Mouse (Mus musculus) gastrocnemius, postnatal 14 days (tissue): Measurements from ENCODE around the gene Ano6. TPM values are rescaled to one million over a fixed set of nuclear protein-coding genes. Genes with fewer than 3 reads are reported as not detected.

Experiments used
- DNase-seq: peaks from one replicate; pipeline ENCODE4 v3.0.0; 2021; ENCODE audit warnings: mixed read lengths
- intact Hi-C: fragments of 180-260 bp; cut with DNase I; formaldehyde crosslinking; loops from one replicate; pipeline ENCODE4 v1.15.1; 2025; ENCODE audit warnings: low total_unique reads
- total RNA-seq, 2 experiments: library from RNA; stranded (reverse); gene quantifications; 2 replicates each; pipeline ENCODE4 v1.2.3; 2021

Ano6 gene
- total RNA-seq, 2 experiments from 2014 or later = 41.5 to 51.9 TPM

GRCm38 (mm10) chr15:95838171-95839020 lies 47.8 kb downstream of the Ano6 start:
- intact Hi-C loops = no loop called here
- no peak for DNase-seq

DNA sequence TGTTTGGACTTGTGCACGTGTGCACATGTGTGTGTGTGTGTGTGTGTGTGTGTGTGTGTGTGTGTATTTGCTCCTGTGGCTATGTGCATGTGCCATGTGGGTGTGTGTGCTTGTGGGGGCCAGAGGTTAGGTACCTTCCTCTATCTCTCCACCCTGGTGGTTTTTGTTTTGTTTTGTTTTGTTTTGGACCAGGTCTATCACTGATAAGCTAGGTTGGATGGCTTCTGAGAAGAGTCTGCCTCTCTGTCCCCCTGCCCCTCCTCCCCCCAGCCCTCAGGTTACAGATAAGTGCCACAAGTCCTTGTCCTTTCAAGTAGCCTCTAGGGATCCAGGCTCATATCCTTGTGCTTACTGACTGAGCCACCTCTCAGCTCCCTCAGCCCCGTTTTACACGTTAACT lies 49.1 kb downstream of the Ano6 start:
- intact Hi-C loops = loop anchor here (10.0 kb wide), 1 partner anchor 45 kb away; the partner anchor contains the start of gene Ano6
- no peak for DNase-seq

- intact Hi-C loops = loop anchor here (10.0 kb wide), 1 partner anchor 49 kb away; the partner anchor contains the start of gene Ano6
- DNase-seq = no peak
Observed at GRCm38 (mm10) chr15:95843183-95843949, 52.7 kb downstream of the Ano6 start.

- DNase-seq = no peak
- intact Hi-C loops = loop anchor here (10.0 kb wide), 1 partner anchor 50 kb away; the partner anchor contains the start of gene Ano6
Observed at GRCm38 (mm10) chr15:95844412-95844811, 53.8 kb downstream of the Ano6 start.

DNA sequence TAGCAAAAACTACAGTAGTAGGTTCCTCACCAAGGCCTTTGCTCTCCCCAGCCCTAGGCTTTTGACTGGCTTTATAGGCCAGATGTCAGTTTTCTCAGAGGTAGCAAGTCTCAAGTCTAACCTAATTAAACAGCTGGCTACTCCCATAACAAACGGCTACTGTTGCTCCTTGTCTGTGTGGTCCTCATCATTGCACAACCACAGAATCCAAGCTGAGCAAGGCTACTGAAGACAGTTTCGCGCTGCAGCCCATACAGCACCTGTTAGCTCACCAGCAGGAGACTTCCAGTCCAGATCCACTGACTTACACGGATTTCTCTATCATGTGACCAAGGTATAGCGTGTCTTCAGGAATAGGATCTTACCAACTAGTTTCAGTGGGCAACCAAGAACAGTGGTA lies 55.5 kb downstream of the Ano6 start:
- intact Hi-C loops = loop anchor here (10.0 kb wide), 1 partner anchor 51 kb away; the partner anchor contains the start of gene Ano6
- no peak for DNase-seq

DNA sequence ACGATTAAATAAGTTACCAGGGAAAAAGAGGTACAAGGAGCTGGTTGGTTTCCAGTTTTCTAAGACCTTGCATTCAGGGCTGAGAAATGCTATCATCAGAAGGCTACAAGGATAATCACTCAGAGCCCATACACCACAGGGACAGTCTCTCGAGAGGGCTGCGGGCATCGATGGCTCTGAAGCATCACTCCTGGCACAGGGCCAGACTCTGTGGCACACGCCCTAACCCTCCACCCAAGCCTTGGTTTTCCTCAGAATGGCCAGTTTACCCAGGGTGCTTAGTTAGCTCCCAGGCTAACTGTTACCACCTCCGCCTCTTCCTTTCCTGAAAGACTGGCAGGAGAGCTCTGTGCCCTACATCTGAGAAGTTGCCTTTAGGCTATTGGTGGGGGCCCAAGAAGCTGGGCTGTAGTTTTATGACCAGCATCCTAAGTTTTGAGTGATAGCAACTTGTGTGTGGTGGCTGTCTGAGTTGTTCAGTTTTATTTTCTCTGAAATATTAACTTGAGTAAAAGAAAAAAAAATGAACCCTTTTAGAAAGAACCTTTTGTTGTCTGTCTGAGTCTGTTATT lies 57.9 kb downstream of the Ano6 start:
- intact Hi-C loops = loop anchor here (10.0 kb wide), 1 partner anchor 54 kb away; the partner anchor contains the start of gene Ano6
- DNase-seq = no peak

GRCm38 (mm10) chr15:95849513-95850411 lies 59.1 kb downstream of the Ano6 start:
- DNase-seq = no peak
- intact Hi-C loops = loop anchor here (10.0 kb wide), 1 partner anchor 55 kb away; the partner anchor contains the start of gene Ano6

DNA sequence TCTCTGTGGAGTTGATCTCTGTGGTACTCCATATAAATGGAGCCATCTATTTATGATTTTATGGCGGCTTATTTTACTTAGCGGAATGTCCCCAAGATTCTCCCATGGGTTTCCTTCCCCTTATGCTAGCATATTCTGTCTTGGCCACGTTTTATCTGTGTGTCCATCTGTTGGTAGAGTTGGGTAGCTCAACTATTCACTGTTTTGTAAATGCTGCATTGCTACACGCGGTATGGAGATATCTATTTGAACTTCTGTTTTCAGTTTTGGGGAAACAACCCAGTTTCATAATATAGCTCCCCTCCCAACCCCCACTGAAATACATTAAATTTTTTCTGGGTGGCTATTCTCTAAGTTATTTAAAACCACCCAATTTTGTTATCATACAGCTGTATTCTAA lies 59.9 kb downstream of the Ano6 start:
- DNase-seq = no peak
- intact Hi-C loops = no loop called here

DNA sequence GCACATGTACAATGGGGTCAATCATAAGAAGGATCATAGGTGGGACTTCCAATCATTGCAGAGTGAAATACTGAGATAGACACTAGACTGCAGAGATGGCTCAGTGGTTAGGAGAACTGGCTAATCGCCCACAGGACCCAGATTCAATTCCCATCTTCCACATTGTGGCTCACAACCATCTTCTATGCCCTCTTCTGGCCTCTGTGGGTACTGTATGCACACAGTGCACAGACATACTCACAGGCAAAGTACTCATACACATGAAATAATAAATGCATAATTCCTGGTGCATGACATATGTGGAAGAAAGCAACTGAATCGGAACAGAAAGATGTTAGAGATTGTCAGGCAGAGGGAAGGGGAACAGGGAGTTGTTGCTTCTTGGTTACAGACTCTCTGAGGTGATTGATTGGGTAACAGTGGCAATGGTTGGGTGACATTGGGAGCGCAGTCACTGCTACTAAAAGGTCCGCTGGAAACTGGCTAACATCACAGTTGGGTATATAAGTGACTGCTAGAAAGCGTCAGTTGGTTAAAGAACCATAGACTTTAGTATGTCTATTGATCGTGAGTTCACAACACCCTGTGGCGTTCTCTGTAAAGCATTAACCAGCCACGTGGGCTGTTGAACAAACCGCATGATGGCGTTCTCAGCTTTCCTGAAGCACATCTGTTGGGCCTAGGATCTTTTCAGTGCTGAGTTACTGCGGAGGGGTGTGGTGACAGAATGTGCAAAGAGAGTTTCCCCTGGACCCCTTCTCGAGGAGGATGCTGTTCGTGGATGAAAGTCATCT lies 64.6 kb downstream of the Ano6 start:
- DNase-seq = no peak
- intact Hi-C loops = no loop called here

GRCm38 (mm10) chr15:95855953-95856352 lies 65.3 kb downstream of the Ano6 start:
- DNase-seq = no peak
- intact Hi-C loops = no loop called here

DNA sequence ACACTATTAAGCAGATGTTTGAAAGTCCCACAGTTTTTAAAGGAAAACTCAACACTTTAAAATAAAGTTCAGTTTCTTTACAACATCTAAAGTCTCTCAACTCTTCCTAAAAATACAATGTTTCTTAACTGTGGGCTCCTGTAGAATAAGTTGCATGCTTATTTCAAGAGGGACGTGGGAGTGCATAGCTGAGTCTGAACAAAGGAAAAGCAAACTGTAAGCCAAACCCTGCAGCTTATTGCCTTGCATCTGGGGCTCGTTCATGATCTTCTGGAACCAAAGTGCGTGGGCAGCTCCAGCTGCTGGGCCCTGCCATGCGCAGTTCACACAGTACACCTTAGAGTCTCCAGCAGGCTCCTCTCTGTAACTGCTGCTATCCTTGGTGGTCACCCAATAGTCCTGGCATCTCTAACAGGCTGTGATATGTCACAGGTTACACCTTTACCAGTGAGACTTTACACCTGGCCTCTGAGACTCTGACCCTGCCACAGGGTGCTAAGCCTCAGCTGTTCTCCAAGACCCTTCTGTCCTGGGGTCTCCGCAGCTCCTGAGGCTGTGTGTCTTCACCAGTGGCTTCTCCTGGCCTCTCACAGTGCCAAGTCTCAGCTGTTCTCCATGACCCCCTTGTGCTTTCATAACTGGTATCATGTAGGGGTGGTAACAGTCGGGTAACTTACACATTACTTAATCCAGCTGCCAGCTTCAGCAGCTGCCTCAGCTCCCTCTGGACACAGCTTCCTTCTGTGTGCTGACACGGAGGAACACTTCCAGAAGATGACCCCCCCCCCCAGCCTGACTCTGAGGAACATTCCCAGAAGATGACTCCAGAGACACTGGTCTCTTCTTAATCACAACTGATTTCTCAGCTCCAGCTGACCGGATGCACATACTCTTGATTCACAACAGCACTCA lies 66.3 kb downstream of the Ano6 start:
- intact Hi-C loops = no loop called here
- DNase-seq = no peak

GRCm38 (mm10) chr15:95858876-95859655 lies 68.4 kb downstream of the Ano6 start:
- intact Hi-C loops = no loop called here
- DNase-seq = no peak

- intact Hi-C loops = no loop called here
- no peak for DNase-seq
Observed at GRCm38 (mm10) chr15:95863865-95864660, 73.4 kb downstream of the Ano6 start.

- intact Hi-C loops = no loop called here
- DNase-seq = no peak
Observed at GRCm38 (mm10) chr15:95865311-95866100, 74.9 kb downstream of the Ano6 start.

DNA sequence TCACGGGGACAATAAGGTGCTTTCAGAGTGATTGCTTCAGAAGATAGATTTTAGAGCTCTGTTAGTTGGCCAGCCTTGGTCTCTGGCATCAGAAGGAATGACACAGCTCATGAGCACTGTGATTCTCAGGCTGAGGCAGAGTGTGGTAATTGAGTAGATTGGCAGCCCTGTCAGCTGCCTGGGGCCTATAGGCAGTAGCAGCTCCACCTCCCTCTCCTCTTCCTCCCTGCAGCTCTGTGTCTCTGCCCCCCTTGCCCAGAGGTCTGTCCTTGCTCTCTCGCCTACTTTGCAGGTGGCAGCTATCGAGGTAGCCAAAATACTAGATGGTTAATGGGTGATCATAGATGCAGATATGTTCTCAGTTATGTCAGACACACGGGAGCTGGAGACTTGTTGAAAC lies 77.5 kb downstream of the Ano6 start:
- no peak for DNase-seq
- intact Hi-C loops = no loop called here
